Mouse (Mus musculus) heart, postnatal 4 days (tissue): Measurements from ENCODE around the gene 1700088E04Rik. TPM values are rescaled to one million over a fixed set of nuclear protein-coding genes. Genes with fewer than 3 reads are reported as not detected.

Experiments
- DNase-seq: peaks from one replicate; pipeline ENCODE4 v3.0.0; 2021
- total RNA-seq, 2 experiments: library from RNA; stranded (reverse); gene quantifications; 2 replicates each; pipeline ENCODE4 v1.2.3; 2021

The 1700088E04Rik gene
- total RNA-seq: 1 to 10 TPM; 1.2 to 2.1 TPM

- DNase-seq: peak; percentile 97
These were observed at the start of gene 1700088E04Rik, which contains the start of gene Polr2f for GRCm38 (mm10) chr15:79140866-79141565. TSS of gene 1700088E04Rik (minus strand) at chr15:79141253. TSS of gene Polr2f (plus strand) at chr15:79141009.

GRCm38 (mm10) chr15:79187819-79188218 is 46.8 kb upstream of the 1700088E04Rik start:
- DNase-seq: no peak

GRCm38 (mm10) chr15:79185213-79185612 is 44.2 kb upstream of the 1700088E04Rik start:
- DNase-seq: no peak

- no peak for DNase-seq
These were observed 35.9 kb upstream of the 1700088E04Rik start for GRCm38 (mm10) chr15:79176905-79177304.

- no peak for DNase-seq
These were observed 25.7 kb upstream of the 1700088E04Rik start for GRCm38 (mm10) chr15:79166712-79167111.

GRCm38 (mm10) chr15:79165140-79165539 is 24.1 kb upstream of the 1700088E04Rik start, which contains the start of gene Sox10:
TSS of gene Sox10 (minus strand) at chr15:79165240.
- DNase-seq: no peak

GRCm38 (mm10) chr15:79164251-79164650 is 23.2 kb upstream of the 1700088E04Rik start:
- DNase-seq: no peak

- DNase-seq: peak; percentile 32
These were observed 21.8 kb upstream of the 1700088E04Rik start for GRCm38 (mm10) chr15:79162822-79163221.

GRCm38 (mm10) chr15:79162301-79162700 is 21.2 kb upstream of the 1700088E04Rik start:
- no peak for DNase-seq

GRCm38 (mm10) chr15:79155572-79155971 is 14.5 kb upstream of the 1700088E04Rik start:
- DNase-seq: no peak

- no peak for DNase-seq
These were observed 11.7 kb upstream of the 1700088E04Rik start for GRCm38 (mm10) chr15:79152709-79153108.

GRCm38 (mm10) chr15:79151881-79152280 is 10.8 kb upstream of the 1700088E04Rik start:
- DNase-seq: no peak

GRCm38 (mm10) chr15:79148533-79148932 is 7.5 kb upstream of the 1700088E04Rik start:
- DNase-seq: peak; percentile 94

- no peak for DNase-seq
These were observed 4.5 kb upstream of the 1700088E04Rik start for GRCm38 (mm10) chr15:79145522-79145921.

- no peak for DNase-seq
These were observed 3.0 kb upstream of the 1700088E04Rik start for GRCm38 (mm10) chr15:79144021-79144420.

GRCm38 (mm10) chr15:79143316-79143715 is 2.3 kb upstream of the 1700088E04Rik start:
- DNase-seq: no peak

GRCm38 (mm10) chr15:79141566-79141917 is 489 bp upstream of the 1700088E04Rik start:
- DNase-seq: no peak

- no peak for DNase-seq
These were observed 1.4 kb downstream of the 1700088E04Rik start for GRCm38 (mm10) chr15:79139640-79140039.

GRCm38 (mm10) chr15:79135783-79136575 is 5.1 kb downstream of the 1700088E04Rik start:
- DNase-seq: no peak

- DNase-seq: no peak
These were observed 5.7 kb downstream of the 1700088E04Rik start for GRCm38 (mm10) chr15:79135332-79135731.

- DNase-seq: no peak
These were observed 6.4 kb downstream of the 1700088E04Rik start for GRCm38 (mm10) chr15:79134496-79135270.

- DNase-seq: peak; percentile 63
These were observed 7.8 kb downstream of the 1700088E04Rik start for GRCm38 (mm10) chr15:79133191-79133661.

GRCm38 (mm10) chr15:79131442-79131841 is 9.6 kb downstream of the 1700088E04Rik start:
- peak; percentile 78 for DNase-seq
